Mouse (Mus musculus): ENCODE data around the gene Gm2016.
"Not testable (repeated sequence)": the region's sequence is repeated elsewhere in the genome, so short reads cannot be mapped to it uniquely, and the experiment has no call there.

Gene Gm2016

DNA sequence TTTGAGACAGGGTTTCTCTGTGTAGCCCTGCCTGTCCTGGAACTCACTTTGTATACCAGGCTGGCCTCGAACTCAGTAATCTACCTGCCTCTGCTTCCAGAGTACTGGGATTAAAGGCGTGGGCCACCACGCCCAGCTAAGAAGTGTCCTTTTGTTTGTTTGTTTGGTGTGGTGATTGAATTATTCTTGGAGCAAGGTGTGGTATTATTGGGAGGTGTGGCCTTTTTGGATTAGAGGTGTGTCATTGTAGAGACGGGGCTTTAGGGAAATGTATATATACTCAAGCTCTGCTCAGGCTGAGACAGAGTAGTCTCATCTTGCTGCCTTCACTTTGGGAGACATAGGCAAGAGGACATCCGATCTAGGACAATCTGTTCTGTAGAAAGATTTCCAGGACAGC, at the start of gene Gm2016:
TSS of gene Gm2016 (plus strand) at position 301 of the 400 bp plus-strand sequence.
- not testable (repeated sequence) for DNase-seq (ENCODE audit: low spot score in 2 of 2)

DNA sequence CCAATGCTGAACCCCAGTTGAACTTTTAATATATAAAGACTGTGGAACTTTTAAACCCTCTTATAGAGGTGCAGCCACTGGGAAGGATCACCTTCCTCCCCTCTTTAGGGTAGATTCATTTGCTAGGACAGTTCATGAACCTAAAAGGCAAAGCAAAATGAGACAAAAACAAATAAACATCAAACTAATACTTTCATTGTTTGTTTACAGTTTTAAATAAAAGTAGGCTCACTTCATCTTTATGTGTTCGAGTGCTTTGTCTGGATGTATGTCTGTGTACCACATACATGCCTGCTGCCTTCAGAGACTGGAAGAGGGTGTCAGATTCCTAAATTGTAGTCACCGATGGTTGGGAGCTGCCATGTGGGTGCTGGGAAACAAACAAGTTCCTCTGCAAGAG, 31.6 kb upstream of the Gm2016 start, which contains the start of gene Gm2001:
TSS of gene Gm2001 (minus strand) at position 101 of the 400 bp plus-strand sequence.
- DNase-seq (ENCODE audit: low spot score in 2 of 2) = not testable (repeated sequence)

DNA sequence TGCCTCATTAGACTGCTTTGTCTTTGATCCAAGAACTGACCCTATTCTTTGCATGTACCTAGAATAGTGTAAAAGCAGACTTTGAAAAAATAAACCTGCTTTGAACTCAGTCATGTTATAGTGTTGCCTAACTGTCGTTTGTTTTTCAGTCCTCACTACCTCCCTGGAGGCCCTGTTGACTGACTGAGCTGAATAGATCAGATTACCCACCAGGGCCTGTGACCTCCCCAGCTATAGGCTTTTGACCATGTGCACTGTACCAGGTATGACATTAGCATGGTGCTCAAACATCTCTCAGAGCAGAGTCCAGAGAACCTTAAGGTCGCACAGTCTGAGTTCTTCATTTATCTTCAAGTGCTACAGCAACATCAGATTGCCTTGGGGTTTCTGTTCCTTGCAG, 23.2 kb upstream of the Gm2016 start:
- not testable (repeated sequence) for DNase-seq (ENCODE audit: low spot score in 2 of 2)

DNA sequence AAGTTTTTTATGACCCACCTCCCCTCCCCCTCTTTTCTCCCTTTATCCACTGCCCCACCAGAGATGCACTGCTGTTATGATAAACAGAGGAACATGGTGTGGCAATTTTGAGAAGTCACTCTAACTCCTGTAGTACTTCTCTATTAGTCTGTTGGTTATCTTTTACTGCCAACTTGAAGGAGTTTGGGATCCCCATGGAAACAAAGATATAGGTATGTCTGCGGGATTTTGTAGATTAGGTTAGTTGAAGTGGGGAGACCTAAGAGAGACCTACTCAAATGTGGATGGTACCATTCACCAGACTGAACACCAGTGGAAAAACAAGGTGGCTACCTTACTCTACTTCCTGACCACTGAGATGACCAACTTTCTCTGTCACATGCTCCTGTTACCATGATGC, 17.8 kb upstream of the Gm2016 start:
- not testable (repeated sequence) for DNase-seq (ENCODE audit: low spot score in 2 of 2)

DNA sequence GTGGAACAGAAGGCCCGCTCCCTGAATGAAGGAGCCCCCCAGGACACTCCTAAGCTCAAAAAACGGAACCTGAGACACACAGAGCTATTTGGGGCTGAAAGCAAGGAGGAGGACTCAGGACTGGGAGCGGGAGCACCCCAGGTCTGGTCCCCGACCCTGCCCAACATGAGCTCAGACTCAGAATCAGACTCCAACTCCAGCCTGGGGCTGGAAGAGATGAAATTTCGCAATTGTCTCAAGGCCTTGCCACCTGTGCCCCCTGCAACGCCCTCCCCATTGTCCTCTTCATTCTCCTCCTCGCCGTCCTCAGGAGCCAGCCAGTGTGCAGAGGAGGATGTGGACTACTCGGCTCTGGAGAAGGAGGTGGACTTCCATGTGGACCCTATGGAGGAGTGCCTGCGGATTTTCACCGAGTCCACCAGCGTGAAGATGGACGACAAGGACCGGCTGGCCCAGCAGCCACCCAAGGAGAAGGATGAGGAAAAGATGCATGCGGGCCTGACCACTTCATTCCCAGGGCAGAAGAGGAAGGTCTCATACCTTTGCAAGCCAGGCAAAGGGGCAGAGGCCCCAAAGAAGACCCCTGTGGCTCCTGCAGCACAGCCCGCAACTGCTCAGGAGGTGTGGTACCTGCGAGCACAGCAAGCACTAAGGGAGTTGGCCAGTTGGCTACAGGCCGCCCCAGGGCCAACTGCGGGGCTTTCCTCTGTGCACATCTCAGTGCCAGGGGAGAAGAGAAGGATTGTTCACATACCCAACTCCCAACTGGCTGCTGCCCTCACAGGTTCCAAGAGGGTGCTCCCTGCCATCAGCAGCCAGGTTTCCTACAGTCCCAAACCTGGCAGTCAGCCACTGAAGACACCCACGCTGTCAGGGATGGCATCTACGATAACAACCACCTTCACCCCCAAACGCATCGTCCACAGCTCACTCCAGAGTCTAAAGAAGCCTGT, 11.9 kb upstream of the Gm2016 start:
- not testable (repeated sequence) for DNase-seq (ENCODE audit: low spot score in 2 of 2)

DNA sequence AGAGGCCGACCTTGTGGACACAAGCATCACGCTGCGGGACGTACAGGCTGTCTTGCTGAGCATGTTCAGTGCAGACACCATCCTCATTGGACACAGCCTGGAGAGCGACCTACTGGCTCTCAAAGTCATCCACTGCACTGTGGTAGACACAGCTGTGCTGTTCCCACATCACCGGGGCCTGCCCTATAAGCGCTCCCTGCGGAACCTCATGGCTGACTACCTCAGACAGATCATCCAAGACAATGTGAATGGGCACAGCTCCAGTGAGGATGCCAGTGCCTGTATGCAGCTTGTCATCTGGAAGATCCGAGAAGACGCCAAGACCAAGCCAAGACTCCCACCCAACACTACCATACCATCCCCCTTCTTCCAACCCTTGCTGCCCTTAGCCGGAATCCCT, 10.2 kb upstream of the Gm2016 start:
- not testable (repeated sequence) for DNase-seq (ENCODE audit: low spot score in 2 of 2)

DNA sequence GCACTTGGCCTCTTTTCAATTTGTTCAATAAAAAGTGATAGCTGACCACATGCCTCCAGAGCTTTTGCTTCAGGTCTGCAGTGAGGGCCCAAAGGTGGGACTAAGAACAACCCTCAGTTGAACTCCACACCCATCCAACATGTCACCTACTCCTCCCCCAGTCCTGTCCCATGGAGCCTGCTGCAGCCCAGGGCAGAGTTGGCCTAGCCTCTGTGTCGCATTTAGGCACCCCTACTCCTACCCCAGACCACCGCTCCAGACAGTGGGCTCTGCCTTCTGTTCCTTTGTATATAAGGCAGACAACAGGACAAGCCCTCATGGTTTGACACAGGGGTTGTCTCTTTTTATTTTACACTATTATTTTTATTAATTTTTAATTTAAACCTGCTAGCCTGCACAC, 9.8 kb upstream of the Gm2016 start:
- DNase-seq (ENCODE audit: low spot score in 2 of 2) = not testable (repeated sequence)

DNA sequence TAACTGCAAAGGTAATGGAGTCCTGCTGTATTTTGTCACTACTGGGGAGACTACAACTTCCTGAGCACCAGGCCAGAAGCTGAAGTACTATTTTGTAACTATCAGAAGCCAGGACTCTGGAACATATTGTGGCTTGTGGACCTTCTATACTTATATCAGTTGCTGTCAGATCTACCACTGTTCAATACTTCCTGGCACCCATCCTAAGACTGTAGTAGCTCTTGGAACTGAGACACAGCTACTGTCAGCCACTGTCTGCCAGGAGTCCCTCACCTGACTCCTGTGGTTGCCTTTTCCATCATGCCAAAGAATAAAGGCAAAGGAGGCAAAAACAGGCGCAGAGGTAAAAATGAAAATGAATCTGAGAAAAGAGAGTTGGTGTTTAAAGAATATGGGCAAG, 21.2 kb downstream of the Gm2016 start, which contains the start of gene Gm2022:
TSS of gene Gm2022 (plus strand) at position 301 of the 400 bp plus-strand sequence.
- not testable (repeated sequence) for DNase-seq (ENCODE audit: low spot score in 2 of 2)

DNA sequence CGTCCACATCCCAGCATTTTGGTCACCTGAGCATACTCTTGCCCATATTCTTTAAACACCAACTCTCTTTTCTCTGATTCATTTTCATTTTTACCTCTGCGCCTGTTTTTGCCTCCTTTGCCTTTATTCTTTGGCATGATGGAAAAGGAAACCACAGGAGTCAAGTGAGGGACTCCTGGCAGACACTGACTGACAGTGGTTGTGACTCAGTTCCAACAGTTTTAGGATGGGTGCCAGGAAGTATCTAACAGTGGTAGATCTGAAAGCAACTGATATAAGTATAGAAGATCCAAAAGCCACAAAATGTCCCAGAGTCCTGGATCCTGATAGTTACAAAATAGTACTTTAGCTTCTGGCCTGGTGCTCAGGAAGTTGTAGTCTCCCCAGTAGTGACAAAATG, 45.8 kb downstream of the Gm2016 start, which contains the start of gene Gm2035:
TSS of gene Gm2035 (minus strand) at position 137 of the 400 bp plus-strand sequence.
- DNase-seq (ENCODE audit: low spot score in 2 of 2) = not testable (repeated sequence)
